Mouse (Mus musculus) cortical plate, adult 2 months (tissue): Measurements from ENCODE around the gene Cryl1.

Source experiments
- CTCF ChIP-seq: fragments of 200-500 bp; IDR thresholded peaks from 2 replicates; pipeline ENCODE4 v1.5.1; 2011; ENCODE audit warnings: mild to moderate bottlenecking, control low read depth, low read length; ENCODE audit not compliant: insufficient read depth; ENCODE audit errors: extremely low read depth
- POLR2A ChIP-seq: fragments of 200-500 bp; IDR thresholded peaks from 2 replicates; pipeline ENCODE4 v1.6.1; 2011; ENCODE audit warnings: mild to moderate bottlenecking, low read length, control low read depth; ENCODE audit not compliant: insufficient read depth; ENCODE audit errors: extremely low read depth

- no peak for TF ChIP-seq CTCF
- TF ChIP-seq POLR2A, result no peak
These were observed 31.0 kb downstream of the Cryl1 start for GRCm38 (mm10) chr14:57367327-57367726.
